Mouse (Mus musculus): ENCODE data around the gene Aspscr1.

GRCm38 (mm10) chr11:120706120-120706519 is 33.3 kb downstream of the Aspscr1 start:
- TF ChIP-seq TAL1 (IDR thresholded peaks at IDR 0.05; ENCODE audit: low read length) (no peak), GATA1 (IDR thresholded peaks at IDR 0.05; ENCODE audit: low read length) (no peak)

Measured in erythroblast, embryonic 14.5 days (primary cell).